Mouse (Mus musculus) cerebellum, adult 2 months (tissue): ENCODE results near the gene Il1rl1.

Experiments used
- CTCF ChIP-seq: fragments of 200-500 bp; IDR thresholded peaks from 2 replicates; pipeline ENCODE4 v1.5.1; 2011; ENCODE audit warnings: low read depth, mild to moderate bottlenecking, control low read depth, low read length, moderate library complexity, borderline replicate concordance; ENCODE audit not compliant: insufficient read depth
- POLR2A ChIP-seq: fragments of 200-500 bp; IDR thresholded peaks from 2 replicates; pipeline ENCODE4 v1.6.1; 2011; ENCODE audit warnings: low read length, control low read depth, borderline replicate concordance; ENCODE audit not compliant: insufficient read depth

DNA sequence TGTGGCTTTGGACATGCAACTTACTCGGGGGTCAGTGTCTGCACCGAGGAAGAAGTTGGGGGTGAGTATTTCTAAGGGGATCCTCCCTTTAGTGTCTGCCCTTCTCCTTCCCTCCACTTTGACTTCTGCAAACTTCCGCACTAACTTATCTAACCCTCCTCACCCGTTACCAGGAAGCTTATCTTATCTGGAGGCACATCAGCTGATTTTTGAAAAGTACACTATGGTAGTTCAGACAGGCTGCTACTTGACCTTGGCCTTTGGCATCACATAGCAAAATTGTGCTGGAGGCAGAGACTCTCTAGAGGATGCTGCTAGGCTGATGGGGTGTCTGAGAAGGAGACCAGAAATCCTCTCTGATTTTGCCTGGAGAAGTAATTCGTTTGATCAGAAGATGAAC lies 10.9 kb upstream of the Il1rl1 start:
- TF ChIP-seq CTCF (no peak), POLR2A (no peak)
